Mouse (Mus musculus): Measurements from ENCODE around the gene Lexm. TPM values are rescaled to one million over a fixed set of nuclear protein-coding genes. Genes with fewer than 3 reads are reported as not detected.

The Lexm gene
- total and polyA plus RNA-seq, 3 experiments = 0.19 to 0.21 TPM; not detected in 1

GRCm38 (mm10) chr4:106541491-106541890, 75.5 kb downstream of the Lexm start:
- Histone ChIP-seq H3K27ac (ENCODE audit: insufficient read depth, low read depth) (no peak overlapping the region), H3K27me3 (replicated peaks) (peaks cover 5% of the 10 kb centered on the region), H3K9me3 (replicated peaks; ENCODE audit: low read length) (no peaks in the 10 kb centered on the region), H3K79me2 (replicated peaks; ENCODE audit: control insufficient read depth, extremely low read depth, insufficient read depth, poor library complexity, severe bottlenecking) (no peaks in the 10 kb centered on the region), H3K4me1 (ENCODE audit: control insufficient read depth in 1 of 2, insufficient read depth in 2 of 2) (peaks cover 5 to 8% of the 10 kb centered on the region in 2 experiments; a peak in 2 of 4 replicates), H3K9ac (ENCODE audit: insufficient read depth, low read depth) (no peak overlapping the region), H3K4me2 (ENCODE audit: insufficient read depth, low read depth, poor library complexity, severe bottlenecking) (no peak overlapping the region), H3K36me3 (replicated peaks in 1 of 2; ENCODE audit: control insufficient read depth in 1 of 2, insufficient read depth in 1 of 2, low read length in 1 of 2) (no peaks in the 10 kb centered on the region), H3K4me3 (replicated peaks in 1 of 3; ENCODE audit: low read depth in 2 of 3, low read length in 2 of 3, poor library complexity in 1 of 3) (no peak overlapping the region)
- no peak for TF ChIP-seq ZMIZ1 (IDR thresholded peaks at IDR 0.05; ENCODE audit: low read depth, low read length)
- no peak for TF ChIP-seq EP300 (IDR thresholded peaks at IDR 0.05; ENCODE audit: low read length)
- no peak for TF ChIP-seq MAX (IDR thresholded peaks at IDR 0.05; ENCODE audit: low read length)
- no peak for TF ChIP-seq NRF1 (IDR thresholded peaks at IDR 0.05; ENCODE audit: low read depth, low read length)
- TF ChIP-seq MAFK (IDR thresholded peaks at IDR 0.05; ENCODE audit: insufficient replicate concordance, low read length) = no peak
- dilution Hi-C loops (cut with MboI; ENCODE audit: extremely low pct_ligation_motif_present, extremely low pct_unique_long_range_greater_than_20kb, low sequenced_read_pairs) = no loop called here
- in situ Hi-C loops (cut with MboI; ENCODE audit: low pct_ligation_motif_present, low pct_unique_long_range_greater_than_20kb, low sequenced_read_pairs) = no loop called here
- no peak for DNase-seq (ENCODE audit: extremely low read depth)

Other genes starting within 250 kb of the Lexm start
- not detected in 2 replicates for gene Pcsk9, start 152.9 kb downstream of the Lexm start, total RNA-seq (2012; rRNA removed)
- not detected in 2 replicates for gene Pcsk9, start 152.9 kb downstream of the Lexm start, total RNA-seq (2014; rRNA removed)
- gene Pcsk9, start 152.9 kb downstream of the Lexm start, polyA plus RNA-seq (2012; ENCODE audit: insufficient read length, low read depth) = not detected in 2 replicates
- gene Bsnd, start 125.0 kb downstream of the Lexm start, total RNA-seq (2012; rRNA removed) = 0.50 and 0.59 TPM in 2 replicates
- 1.8 TPM in 2 replicates for gene Bsnd, start 125.0 kb downstream of the Lexm start, total RNA-seq (2014; rRNA removed)
- 2.9 and 3.0 TPM in 2 replicates for gene Bsnd, start 125.0 kb downstream of the Lexm start, polyA plus RNA-seq (2012; ENCODE audit: insufficient read length, low read depth)
- gene Dhcr24, start 56.2 kb downstream of the Lexm start, total RNA-seq (2012; rRNA removed) = 46.9 and 51.6 TPM in 2 replicates
- gene Dhcr24, start 56.2 kb downstream of the Lexm start, total RNA-seq (2014; rRNA removed) = 37.3 and 41.4 TPM in 2 replicates
- gene Dhcr24, start 56.2 kb downstream of the Lexm start, polyA plus RNA-seq (2012; ENCODE audit: insufficient read length, low read depth) = 87.8 and 90.5 TPM in 2 replicates
- not detected in 2 replicates for gene Ttc22, start 5.2 kb upstream of the Lexm start, total RNA-seq (2012; rRNA removed)
- not detected in 2 replicates for gene Ttc22, start 5.2 kb upstream of the Lexm start, total RNA-seq (2014; rRNA removed)
- not detected in 2 replicates for gene Ttc22, start 5.2 kb upstream of the Lexm start, polyA plus RNA-seq (2012; ENCODE audit: insufficient read length, low read depth)
- gene Pars2, start 33.8 kb upstream of the Lexm start, total RNA-seq (2012; rRNA removed) = 14.9 and 17.1 TPM in 2 replicates
- gene Pars2, start 33.8 kb upstream of the Lexm start, total RNA-seq (2014; rRNA removed) = 11.1 and 13.0 TPM in 2 replicates
- gene Pars2, start 33.8 kb upstream of the Lexm start, polyA plus RNA-seq (2012; ENCODE audit: insufficient read length, low read depth) = 9.3 and 11.1 TPM in 2 replicates
- 47.8 and 51.3 TPM in 2 replicates for gene Ttc4, start 61.7 kb upstream of the Lexm start, total RNA-seq (2012; rRNA removed)
- gene Ttc4, start 61.7 kb upstream of the Lexm start, total RNA-seq (2014; rRNA removed) = 61.8 and 66.3 TPM in 2 replicates
- 50.2 and 50.9 TPM in 2 replicates for gene Ttc4, start 61.7 kb upstream of the Lexm start, polyA plus RNA-seq (2012; ENCODE audit: insufficient read length, low read depth)
- gene Mroh7, start 113.7 kb upstream of the Lexm start, total RNA-seq (2012; rRNA removed) = 0.04 TPM in 1 of 2 replicates, not detected in the other
- not detected in 2 replicates for gene Mroh7, start 113.7 kb upstream of the Lexm start, total RNA-seq (2014; rRNA removed)
- not detected in 2 replicates for gene Mroh7, start 113.7 kb upstream of the Lexm start, polyA plus RNA-seq (2012; ENCODE audit: insufficient read length, low read depth)
- 0.34 and 0.38 TPM in 2 replicates for gene Fam151a, start 116.6 kb upstream of the Lexm start, total RNA-seq (2012; rRNA removed)
- gene Fam151a, start 116.6 kb upstream of the Lexm start, total RNA-seq (2014; rRNA removed) = 0.11 TPM in 1 of 2 replicates, not detected in the other
- 0.24 TPM in 1 of 2 replicates, not detected in the other for gene Fam151a, start 116.6 kb upstream of the Lexm start, polyA plus RNA-seq (2012; ENCODE audit: insufficient read length, low read depth)
- 4.8 and 6.8 TPM in 2 replicates for gene Acot11, start 187.8 kb upstream of the Lexm start, total RNA-seq (2012; rRNA removed)
- 2.0 and 2.3 TPM in 2 replicates for gene Acot11, start 187.8 kb upstream of the Lexm start, total RNA-seq (2014; rRNA removed)
- gene Acot11, start 187.8 kb upstream of the Lexm start, polyA plus RNA-seq (2012; ENCODE audit: insufficient read length, low read depth) = 4.3 and 4.4 TPM in 2 replicates